ENCODE assay signal across 27 mouse cellular contexts in the genomic region with DNA sequence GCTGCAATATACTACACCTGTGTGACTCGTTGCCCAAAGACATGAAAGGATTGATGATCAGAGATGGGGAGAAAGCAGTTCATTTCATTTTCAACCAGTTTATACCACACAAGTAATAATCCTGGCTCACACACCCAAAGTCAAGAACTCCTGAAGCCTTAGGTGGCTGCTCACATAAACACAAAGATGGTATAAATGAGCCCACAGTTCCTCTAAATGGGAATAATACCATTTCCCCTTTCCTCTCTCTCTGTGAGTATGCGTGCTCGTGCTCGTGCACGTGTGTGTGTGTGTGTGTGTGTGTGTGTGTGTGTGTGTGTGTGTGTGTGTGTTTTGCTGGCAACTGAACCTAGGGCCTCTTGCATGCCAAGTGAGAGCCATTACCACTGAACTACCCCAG. TPM values are rescaled to one million over a fixed set of nuclear protein-coding genes. Genes with fewer than 3 reads are reported as not detected.
DNase-seq lines count a peak whose midpoint lies in the region; ATAC-seq lines count a peak whose summit lies in the region.
"Had no signal": no experiment of that assay in that cellular context is flagged by ENCODE, and none has a peak within 500 bp of the region (broad histone marks: within the 10 kb centered on the region; RNA-seq: fewer than 3 reads in every experiment).

No protein-coding gene starts in this region.

- H3K9ac ChIP-seq in midbrain, embryonic 14.5 days (replicated peaks; ENCODE audit: low read length) = no peak overlapping the region
- H3K9ac ChIP-seq in midbrain, embryonic 13.5 days (replicated peaks) = no peak overlapping the region
- H3K9ac ChIP-seq: embryonic facial prominence, embryonic 13.5 days; forebrain, embryonic 12.5 days; forebrain, embryonic 15.5 days; hindbrain, embryonic 12.5 days; hindbrain, embryonic 15.5 days had no signal

- WGBS in midbrain, embryonic 14.5 days = 97% methylated on average over 5 of the region's 5 CpGs
- 84% methylated on average over 5 of the region's 5 CpGs for whole genome bisulfite sequencing in midbrain, embryonic 13.5 days

- no peak overlapping the region for H3K4me3 ChIP-seq in midbrain, embryonic 14.5 days (replicated peaks; ENCODE audit: low read depth, low read length)
- H3K4me3 ChIP-seq in midbrain, embryonic 13.5 days (replicated peaks) = no peak overlapping the region
- H3K4me3 ChIP-seq: embryonic facial prominence, embryonic 10.5 days; embryonic facial prominence, embryonic 13.5 days; erythroblast, embryonic 14.5 days; forebrain, embryonic 12.5 days; forebrain, embryonic 15.5 days; hindbrain, embryonic 12.5 days; hindbrain, embryonic 15.5 days had no signal

- ATAC-seq in midbrain, embryonic 14.5 days (ENCODE audit: low FRiP score, low TSS enrichment) = no peak
- ATAC-seq in midbrain, embryonic 13.5 days = no peak
- 0 out of 2 replicates have a peak, but pooled peaks have one; percentile 36 for ATAC-seq in common myeloid progenitor, adult 5-6 weeks (replicated peaks; ENCODE audit: low read depth, poor library complexity, severe bottlenecking)
- peak; percentile 54 for ATAC-seq in megakaryocyte, adult 5-6 weeks (ENCODE audit: poor library complexity, severe bottlenecking)
- ATAC-seq: forebrain, embryonic 15.5 days had no signal

- no peaks in the 10 kb centered on the region for H3K9me3 ChIP-seq in midbrain, embryonic 14.5 days (ENCODE audit: control insufficient read depth, low read length)
- H3K9me3 ChIP-seq in midbrain, embryonic 13.5 days = no peaks in the 10 kb centered on the region
- H3K9me3 ChIP-seq: embryonic facial prominence, embryonic 10.5 days; embryonic facial prominence, embryonic 13.5 days; forebrain, embryonic 12.5 days; forebrain, embryonic 15.5 days; hindbrain, embryonic 12.5 days; hindbrain, embryonic 15.5 days had no signal

- 0 out of 2 replicates have a peak overlapping the region, but pooled peaks have one; percentile 46 for H3K27ac ChIP-seq in midbrain, embryonic 14.5 days (replicated peaks; ENCODE audit: low read depth, low read length)
- no peak overlapping the region for H3K27ac ChIP-seq in midbrain, embryonic 13.5 days
- H3K27ac ChIP-seq: embryonic facial prominence, embryonic 10.5 days; embryonic facial prominence, embryonic 13.5 days; forebrain, embryonic 12.5 days; forebrain, embryonic 15.5 days; hindbrain, embryonic 12.5 days; hindbrain, embryonic 15.5 days had no signal

- H3K4me2 ChIP-seq in midbrain, embryonic 14.5 days (ENCODE audit: low read length) = no peak overlapping the region
- H3K4me2 ChIP-seq in midbrain, embryonic 13.5 days (replicated peaks) = no peak overlapping the region
- H3K4me2 ChIP-seq: embryonic facial prominence, embryonic 13.5 days; forebrain, embryonic 12.5 days; forebrain, embryonic 15.5 days; hindbrain, embryonic 12.5 days; hindbrain, embryonic 15.5 days had no signal

- no peaks in the 10 kb centered on the region for H3K27me3 ChIP-seq in midbrain, embryonic 14.5 days (ENCODE audit: control insufficient read depth, insufficient read depth, low read length)
- H3K27me3 ChIP-seq in midbrain, embryonic 13.5 days = no peaks in the 10 kb centered on the region
- H3K27me3 ChIP-seq: CH12.LX; embryonic facial prominence, embryonic 13.5 days; forebrain, embryonic 12.5 days; forebrain, embryonic 15.5 days; hindbrain, embryonic 12.5 days; hindbrain, embryonic 15.5 days; Patski had no signal

- no peaks in the 10 kb centered on the region for H3K36me3 ChIP-seq in midbrain, embryonic 14.5 days (ENCODE audit: control insufficient read depth, insufficient read depth, low read length)
- H3K36me3 ChIP-seq in midbrain, embryonic 13.5 days = no peaks in the 10 kb centered on the region
- H3K36me3 ChIP-seq: embryonic facial prominence, embryonic 13.5 days; forebrain, embryonic 12.5 days; forebrain, embryonic 15.5 days; G1E; hindbrain, embryonic 12.5 days; hindbrain, embryonic 15.5 days had no signal

- DNase-seq in midbrain, embryonic 14.5 days = no peak
- no peak for DNase-seq in left cerebral cortex, adult 8-10 months (ENCODE audit: low spot score in 2 of 2)
- no peak for DNase-seq in ovary, postnatal 10 days (ENCODE audit: low spot score)
- DNase-seq: adrenal gland, postnatal 10 days; adrenal gland, postnatal 36 days; B cell, adult 2 months; cerebellum, adult 11 months; cerebellum, adult 2 months; cerebellum, adult 9-11 months; cerebellum, postnatal 25 days; embryo, embryonic 11 days; gastrocnemius, postnatal 10 days; gastrocnemius, postnatal 36 days; heart, adult 18-20 months had no signal

- no peaks in the 10 kb centered on the region for H3K4me1 ChIP-seq in midbrain, embryonic 14.5 days (ENCODE audit: control insufficient read depth, insufficient read depth, low read length)
- peaks cover 12% of the 10 kb centered on the region for H3K4me1 ChIP-seq in midbrain, embryonic 13.5 days (replicated peaks)
- H3K4me1 ChIP-seq: forebrain, embryonic 12.5 days; forebrain, embryonic 15.5 days; hindbrain, embryonic 15.5 days had no signal

RNA-seq across cellular contexts. Expression of a gene that starts 51.7 kb away (rescaled TPM):
- polyA plus RNA-seq in midbrain, embryonic 14.5 days (2014; fragmentation: Nextera tagmentation; extraction: Ambion mirVana) = 81.4 and 91.3 TPM in 2 replicates
- polyA plus RNA-seq in midbrain, embryonic 13.5 days (2015; fragmentation: Nextera tagmentation; extraction: Ambion mirVana) = 70.1 and 83.7 TPM in 2 replicates
- 28.7 and 41.7 TPM in 2 replicates for total RNA-seq in common myeloid progenitor, adult 5-6 weeks (2017)
- 43.6 and 45.6 TPM in 2 replicates for total RNA-seq in megakaryocyte, adult 5-6 weeks (2015)
- 17.4 and 19.6 TPM in 2 replicates for total RNA-seq in megakaryocyte, adult 5-6 weeks (2017)
- total RNA-seq in left cerebral cortex, adult 8-10 months (2022) = 10 to 100 TPM; 57.4 to 62.5 (median 60.3) TPM

Comparison
In these comparisons a context has a peak if more than half of its experiments do, and no peak if none do; other contexts are left out.
1. ATAC-seq: peak in common myeloid progenitor, adult 5-6 weeks (single experiment) and megakaryocyte, adult 5-6 weeks (single experiment); none in midbrain, embryonic 14.5 days (single experiment) and midbrain, embryonic 13.5 days (single experiment).